Mouse (Mus musculus): Measurements from ENCODE around the gene Axl.
"Not testable (repeated sequence)": the region's sequence is repeated elsewhere in the genome, so short reads cannot be mapped to it uniquely, and the experiment has no call there.

Axl gene

DNA sequence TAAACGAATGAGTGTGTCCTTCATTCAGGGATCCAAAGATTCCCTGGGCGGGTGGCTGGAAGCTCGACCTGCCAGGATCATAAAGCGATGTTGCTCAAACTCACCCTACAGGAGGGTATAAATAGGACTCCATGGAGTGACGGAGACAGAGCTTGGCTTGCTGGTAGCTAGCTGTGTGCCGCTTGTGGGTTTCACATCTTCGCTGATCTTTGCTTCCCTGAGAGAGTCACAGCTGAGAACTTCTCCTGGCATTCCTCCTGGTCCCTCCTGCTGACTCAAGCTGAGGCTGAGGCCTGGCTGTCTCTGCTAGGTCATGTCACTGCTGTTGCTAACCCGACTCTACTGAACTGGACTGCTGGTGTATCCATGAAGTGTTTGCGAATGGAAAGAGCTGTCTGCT lies 4.5 kb upstream of the Axl start:
- DNase-seq, result not testable (repeated sequence)

GRCm38 (mm10) chr7:25790615-25791014 lies 2.1 kb upstream of the Axl start:
- DNase-seq, result no peak

DNA sequence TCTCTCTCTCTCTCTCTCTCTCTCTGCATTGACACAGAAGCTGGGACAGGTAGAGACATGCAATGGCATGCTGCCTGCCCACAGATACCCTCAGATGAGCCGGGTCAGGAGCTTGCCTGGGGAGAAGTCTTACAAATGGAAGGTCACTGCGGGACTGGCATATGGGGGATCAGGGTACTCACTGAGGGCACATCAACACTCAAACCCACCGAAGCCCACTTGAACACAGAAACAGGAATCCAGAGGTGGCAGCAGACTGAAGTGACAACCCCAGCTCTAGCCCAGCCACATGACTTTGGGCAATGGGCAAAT lies 580 bp upstream of the Axl start:
- DNase-seq, result no peak

DNA sequence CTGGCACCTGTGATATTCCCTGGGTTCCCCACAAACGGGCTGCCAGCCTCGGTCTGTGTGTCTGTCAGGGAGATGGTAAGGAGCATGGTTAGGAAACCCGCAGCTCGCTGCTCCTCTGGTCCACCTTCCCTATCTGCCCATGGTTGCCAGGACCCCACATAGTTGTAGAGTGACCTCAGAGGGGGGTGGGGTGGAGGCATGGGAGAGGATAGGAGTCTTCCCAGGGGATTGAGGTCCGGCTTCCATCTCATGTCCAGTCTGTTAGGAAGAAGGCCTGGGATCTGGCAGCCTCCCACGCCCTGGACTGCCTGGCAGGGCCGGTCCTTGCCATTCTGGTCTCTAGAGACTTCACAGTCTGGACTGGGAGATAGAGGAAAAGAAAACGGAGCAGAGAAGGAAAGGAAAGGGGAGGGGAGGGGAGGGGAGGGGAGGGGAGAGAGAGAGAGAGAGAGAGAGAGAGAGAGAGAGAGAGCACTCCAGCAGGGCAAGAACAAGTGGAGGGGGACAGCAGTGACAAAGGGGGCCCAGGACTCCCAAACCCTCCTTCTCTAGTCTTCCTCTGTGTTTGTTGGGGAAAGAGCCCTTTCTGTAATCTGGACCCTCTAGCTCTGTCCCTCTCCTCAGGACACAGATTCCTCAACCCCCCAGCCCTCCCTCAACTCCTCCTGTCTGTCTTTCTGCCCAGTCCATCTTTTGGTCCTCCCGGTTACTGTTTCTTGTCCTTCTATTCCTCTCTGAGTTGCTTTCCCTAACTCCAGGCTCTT lies 867 bp downstream of the Axl start:
- no peak for DNase-seq

DNA sequence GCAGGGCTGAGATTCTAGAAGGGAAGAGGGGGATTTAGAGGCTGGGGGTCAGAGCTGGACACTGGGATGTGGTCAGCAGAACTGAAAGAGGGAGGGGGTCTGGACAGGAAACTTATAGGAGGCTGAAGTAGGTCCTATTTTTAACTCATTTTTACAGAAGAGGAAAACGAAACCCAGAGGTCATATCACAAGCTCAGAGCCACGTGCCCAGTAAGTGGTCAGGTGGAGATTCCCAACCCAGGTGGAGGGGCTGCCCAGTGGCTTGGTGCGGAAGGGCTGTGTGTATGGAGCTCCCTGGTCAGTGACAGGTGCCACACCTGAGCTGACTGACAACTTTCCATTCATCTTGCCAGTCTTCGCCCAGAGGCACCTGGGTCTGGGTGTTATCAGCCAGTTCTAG lies 1.5 kb downstream of the Axl start:
- no peak for DNase-seq

DNA sequence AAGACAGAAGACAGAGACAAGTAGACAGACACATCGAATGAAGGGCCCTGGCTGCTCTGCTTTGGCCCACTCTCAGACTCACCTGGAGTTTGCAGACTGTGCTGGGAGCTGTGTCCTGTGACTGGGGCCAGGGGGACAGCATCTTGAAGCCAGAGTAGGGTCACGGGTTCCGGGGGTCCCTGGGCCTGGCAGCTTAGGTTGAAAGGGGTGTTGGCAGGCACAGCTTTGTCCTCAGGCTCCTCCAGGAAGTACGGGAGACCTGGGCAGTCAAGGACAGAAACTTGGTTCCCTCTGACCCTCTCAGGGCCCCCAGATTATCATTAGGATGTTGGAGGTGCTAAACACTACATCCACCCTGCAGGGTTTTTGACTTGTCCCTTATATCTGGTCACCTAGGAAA lies 2.8 kb downstream of the Axl start:
- no peak for DNase-seq

DNA sequence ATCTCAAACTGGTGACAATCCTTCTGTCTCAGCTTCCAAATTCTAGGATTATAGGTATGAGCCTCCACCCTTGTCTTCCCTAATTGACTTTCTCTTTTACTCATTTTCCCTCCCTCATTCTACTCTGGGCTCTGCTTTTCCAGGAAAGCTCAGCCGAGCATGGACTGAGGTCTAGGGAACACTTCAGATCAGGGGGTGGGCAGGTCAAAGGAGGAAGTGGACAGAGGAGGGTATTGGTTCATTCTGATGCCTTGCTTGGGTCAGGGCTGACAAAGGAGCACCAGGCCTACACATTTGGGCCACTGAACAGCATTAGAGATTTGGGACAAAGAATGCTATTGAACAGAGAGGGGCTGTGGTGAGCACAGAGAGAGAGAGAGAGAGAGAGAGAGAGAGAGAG lies 3.7 kb downstream of the Axl start:
- DNase-seq, result no peak

- DNase-seq, result no peak
Observed at GRCm38 (mm10) chr7:25783746-25784145, 4.8 kb downstream of the Axl start.

DNA sequence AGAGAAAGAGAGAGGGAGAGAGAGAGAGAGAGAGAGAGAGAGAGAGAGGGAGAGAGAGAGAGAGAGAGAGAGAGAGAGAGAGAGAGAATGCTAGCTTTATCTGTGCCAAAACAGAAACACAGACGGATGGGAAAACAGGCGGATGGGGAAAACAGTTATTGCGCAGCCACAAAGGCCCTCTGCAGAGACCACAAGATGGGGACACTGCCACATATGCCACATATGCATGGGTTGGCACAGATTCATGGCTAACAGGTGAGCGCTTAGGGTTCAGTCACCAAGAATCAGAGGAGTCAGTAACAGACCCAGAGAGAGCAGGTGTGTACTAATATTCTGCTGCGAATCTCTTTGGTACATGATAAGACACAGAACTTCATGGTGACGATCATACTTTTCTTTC lies 5.8 kb downstream of the Axl start:
- no peak for DNase-seq

GRCm38 (mm10) chr7:25781937-25782610 lies 6.4 kb downstream of the Axl start:
- DNase-seq, result no peak

- DNase-seq, result peak; percentile 58
Observed at GRCm38 (mm10) chr7:25781321-25781936, 7.1 kb downstream of the Axl start.

- DNase-seq, result no peak
Observed at GRCm38 (mm10) chr7:25780753-25781152, 7.8 kb downstream of the Axl start.

GRCm38 (mm10) chr7:25780021-25780420 lies 8.5 kb downstream of the Axl start:
- DNase-seq, result no peak

DNA sequence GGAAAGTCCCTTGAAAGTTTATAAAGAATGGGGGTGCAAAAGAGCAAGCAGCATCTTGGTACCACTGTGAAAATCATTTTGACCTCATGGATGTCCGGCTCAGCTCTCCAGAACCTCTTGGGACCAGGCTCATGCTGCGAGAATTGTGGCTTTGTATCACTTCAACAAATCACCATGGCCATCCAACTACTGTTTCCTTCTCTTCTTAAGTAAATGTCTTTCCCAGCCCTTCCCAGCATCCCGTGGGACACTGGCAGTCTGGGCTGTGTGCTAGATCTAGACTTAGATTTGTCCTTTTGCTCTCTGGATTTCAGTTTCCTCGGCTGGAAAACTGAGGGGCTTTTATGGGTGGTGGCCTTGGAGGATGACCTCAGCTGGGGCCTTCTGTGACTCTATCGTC lies 20.3 kb downstream of the Axl start:
- DNase-seq, result no peak

DNA sequence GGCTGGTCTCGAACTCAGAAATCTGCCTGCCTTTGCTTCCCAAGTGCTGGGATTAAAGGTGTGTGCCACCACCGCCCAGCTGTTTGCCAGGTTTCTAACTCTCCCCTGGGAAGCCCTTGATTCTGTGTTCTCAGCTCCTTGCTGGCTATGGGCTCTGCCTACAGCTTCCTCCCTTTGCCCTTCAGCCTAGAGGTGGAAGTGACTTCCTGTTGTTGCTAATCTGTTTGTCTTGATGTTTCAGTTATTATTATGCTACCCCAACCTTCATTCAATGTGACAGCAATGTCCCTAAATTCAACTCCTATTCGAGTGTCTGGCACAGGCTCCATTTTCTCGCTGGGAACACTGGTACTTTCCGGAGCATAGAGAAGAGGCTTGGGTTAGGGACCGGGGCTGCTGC lies 22.4 kb downstream of the Axl start:
- DNase-seq, result no peak

GRCm38 (mm10) chr7:25764221-25764620 lies 24.3 kb downstream of the Axl start:
- DNase-seq, result no peak

DNA sequence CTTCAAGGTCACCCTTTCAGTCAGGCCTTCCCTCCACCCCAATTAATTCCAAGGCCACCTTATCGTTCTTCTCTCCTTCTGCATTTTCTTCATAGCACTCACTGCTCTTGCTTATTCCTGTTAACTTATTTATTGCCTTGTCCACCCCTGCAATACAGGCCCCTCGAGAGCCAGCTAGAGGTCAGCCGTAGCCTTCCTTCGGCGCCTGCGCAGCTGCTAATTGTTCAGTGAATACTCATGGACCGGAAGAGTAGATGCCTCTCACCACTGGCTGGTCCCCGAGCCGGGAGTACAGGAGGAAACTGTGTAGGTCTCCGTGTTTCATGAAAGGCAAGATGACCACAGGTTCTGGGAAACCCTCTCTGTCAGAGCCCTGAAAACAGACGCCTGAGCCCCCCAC lies 24.8 kb downstream of the Axl start:
- DNase-seq, result no peak

- no peak for DNase-seq
Observed at GRCm38 (mm10) chr7:25761354-25761753, 27.2 kb downstream of the Axl start.

DNA sequence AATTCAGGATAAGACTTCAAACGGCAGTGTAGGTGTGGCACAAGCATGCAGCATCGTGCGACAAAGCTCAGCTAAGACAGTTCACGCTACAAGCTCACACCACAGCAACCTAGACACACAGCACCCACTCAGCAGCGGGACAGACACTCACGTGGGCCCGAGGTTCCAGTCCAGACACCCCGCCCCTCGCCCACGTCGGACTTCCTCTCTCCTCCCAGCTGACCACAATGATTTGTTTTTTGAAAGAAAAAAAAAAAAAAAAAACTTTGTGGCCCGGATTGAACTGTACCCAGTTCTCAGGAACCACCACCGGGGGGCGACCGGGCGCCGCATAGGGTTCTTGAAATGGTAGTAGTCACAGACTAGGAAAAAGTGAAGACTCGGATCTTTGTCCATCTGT lies 32.5 kb downstream of the Axl start:
- DNase-seq, result peak; percentile 95

DNA sequence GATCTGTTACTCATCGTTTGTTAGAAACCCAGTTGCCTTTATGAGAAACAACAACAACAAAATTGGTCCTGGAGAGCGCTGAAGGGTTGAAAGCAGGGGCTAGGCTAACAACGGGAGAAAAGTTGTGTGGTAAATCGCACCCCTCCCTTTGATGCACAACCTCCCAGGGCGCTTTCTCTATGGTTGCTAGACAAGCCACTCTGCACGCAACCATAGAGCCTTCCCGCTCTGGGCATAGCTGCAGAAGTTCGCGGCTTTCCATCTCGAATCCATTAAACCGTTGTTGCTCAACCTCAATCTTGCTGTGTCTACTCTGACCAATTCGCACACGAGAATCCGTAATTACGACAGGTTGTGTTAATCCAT lies 33.1 kb downstream of the Axl start:
- DNase-seq, result peak; percentile 59

- DNase-seq, result peak; percentile 99
Observed at GRCm38 (mm10) chr7:25754738-25755467, 33.6 kb downstream of the Axl start, which contains the start of gene Hnrnpul1. Gene Hnrnpul1, minus strand, starts transcription at chr7:25754757.

GRCm38 (mm10) chr7:25754439-25754737 lies 34.1 kb downstream of the Axl start:
- DNase-seq, result no peak

- DNase-seq, result peak; percentile 53
Observed at GRCm38 (mm10) chr7:25753643-25754438, 34.7 kb downstream of the Axl start.

All from right cerebral cortex, postnatal 14 days (tissue).